Mouse (Mus musculus) erythroblast, adult 5-6 weeks (primary cell): ENCODE measurements around the gene Nutm1. TPM values are rescaled to one million over a fixed set of nuclear protein-coding genes. Genes with fewer than 3 reads are reported as not detected.
A peak's percentile ranks its signal among the peaks of the same experiment; 100 is the strongest.
"Not testable (repeated sequence)": the region's sequence is repeated elsewhere in the genome, so short reads cannot be mapped to it uniquely, and the experiment has no call there.

ENCODE experiments used
- ATAC-seq: replicated peaks from 2 replicates; pipeline ENCODE4 v1.8.0; 2016; ENCODE audit warnings: moderate number of reproducible peaks, mild to moderate bottlenecking, moderate TSS enrichment, inconsistent platforms; ENCODE audit not compliant: poor library complexity, low FRiP score, severe bottlenecking
- total RNA-seq, 2 experiments: library from RNA; stranded (forward) in 1 of 2; stranded (reverse) in 1 of 2; fragments of 150-400 nt in 1 of 2; fragments of 200-764, 138-1000 nt in 1 of 2; gene quantifications; 2 replicates each; pipeline versions ENCODE4 v1.2.3 to v1.2.4; 2015 to 2017; ENCODE audit warnings: low replicate concordance in 2 of 2

Gene Nutm1
- total RNA-seq (2015; ENCODE audit: low replicate concordance): not detected in 2 replicates
- total RNA-seq (2017; ENCODE audit: low replicate concordance): not detected in 2 replicates

DNA sequence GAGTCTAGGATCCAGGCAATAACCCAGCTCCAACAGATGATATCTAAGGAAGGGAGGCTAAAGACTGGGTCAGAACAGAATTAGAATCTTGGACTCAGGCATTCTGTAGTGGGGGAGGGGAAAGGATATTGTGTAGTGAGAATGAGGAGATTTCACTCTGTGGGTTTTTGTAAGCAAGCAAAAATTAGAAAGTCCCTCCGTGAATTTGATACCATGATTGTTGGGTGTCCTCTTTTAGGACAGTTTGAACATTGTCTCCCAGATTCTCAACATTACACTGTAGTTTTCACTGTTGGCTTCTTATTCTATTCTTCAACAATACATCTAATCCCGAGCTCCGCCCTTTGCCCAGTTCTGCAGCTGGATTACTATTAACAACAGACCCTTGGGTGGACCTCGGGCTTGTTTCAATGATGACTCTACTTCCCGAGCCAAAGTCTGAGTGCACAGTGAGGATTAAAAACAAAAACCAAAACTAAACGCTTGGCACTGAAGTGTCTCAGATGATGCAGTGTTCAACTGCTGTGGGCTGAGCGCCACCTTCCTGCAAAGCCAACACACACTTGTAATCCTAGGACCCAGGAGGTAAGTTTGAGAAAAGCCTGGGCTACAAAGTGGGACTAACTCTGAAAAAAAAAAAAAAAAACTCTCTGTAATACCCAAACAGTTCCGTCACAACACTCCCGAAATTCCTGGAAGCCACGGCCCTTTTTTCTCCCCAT lies at the start of gene Nutm1:
Gene Nutm1, minus strand, starts transcription at position 51 of the 722 bp plus-strand sequence.
- ATAC-seq: no peak

GRCm38 (mm10) chr2:112308671-112309070 lies 49.6 kb upstream of the Nutm1 start:
- ATAC-seq: no peak

DNA sequence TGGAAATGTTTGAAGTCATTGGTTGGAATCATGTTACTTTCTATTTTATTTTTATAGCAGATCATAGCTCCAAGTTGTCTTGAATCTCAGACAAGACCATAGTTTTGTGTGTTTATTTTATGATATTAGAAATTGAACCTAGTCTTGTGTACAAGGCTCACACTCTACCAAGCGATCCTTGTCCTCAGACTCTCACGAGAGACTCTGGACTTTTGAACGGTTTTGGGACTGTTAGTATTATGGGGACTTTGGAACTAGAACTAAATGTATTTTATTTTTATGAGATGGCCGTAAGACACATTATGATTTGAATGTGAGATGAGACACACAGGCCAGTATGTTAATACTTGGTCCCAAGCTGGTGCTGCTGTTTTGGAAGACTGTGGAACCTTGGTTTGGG lies 39.1 kb upstream of the Nutm1 start:
- ATAC-seq: no peak

DNA sequence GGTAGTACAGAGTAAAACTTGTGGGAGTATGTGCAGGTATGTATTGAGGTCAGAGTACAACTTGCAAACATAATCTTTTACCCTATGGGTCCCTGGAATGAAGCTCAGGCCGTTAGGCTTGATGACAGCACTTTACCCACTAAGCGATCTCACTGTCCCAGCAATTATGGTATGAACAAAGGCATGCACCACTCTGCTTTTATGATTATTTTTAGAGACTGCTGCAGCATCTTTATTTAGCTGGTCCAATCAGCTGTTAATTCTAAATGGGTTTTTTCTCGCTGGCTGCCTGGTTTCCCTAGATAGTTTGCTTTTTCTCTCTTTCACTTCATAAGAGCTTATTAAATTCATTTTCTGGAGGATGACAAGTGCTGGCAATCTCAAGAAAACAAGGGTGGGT lies 37.1 kb upstream of the Nutm1 start:
- ATAC-seq: no peak

GRCm38 (mm10) chr2:112292823-112293222 lies 33.7 kb upstream of the Nutm1 start:
- no peak for ATAC-seq

- no peak for ATAC-seq
Observed at GRCm38 (mm10) chr2:112289507-112289906, 30.4 kb upstream of the Nutm1 start.

DNA sequence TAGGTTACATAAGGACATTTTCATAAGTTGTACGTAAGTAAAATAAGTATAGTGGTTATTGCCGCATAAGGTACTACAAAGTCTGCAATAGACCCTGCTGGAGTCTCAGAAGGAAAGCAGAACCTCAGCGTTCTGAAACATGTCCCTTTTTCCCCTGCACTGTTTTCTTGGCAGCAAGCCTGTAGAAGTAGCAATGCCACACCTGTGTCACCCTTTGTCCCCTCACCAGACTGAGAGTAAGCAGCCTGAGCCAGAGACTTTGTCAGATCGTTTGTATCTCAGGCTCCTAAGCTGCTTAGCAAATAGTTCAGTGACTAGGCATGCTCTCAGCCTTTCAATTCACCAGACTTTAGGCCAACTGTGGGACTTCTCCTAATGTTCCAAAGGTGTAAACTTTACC lies 28.0 kb upstream of the Nutm1 start:
- ATAC-seq: no peak

DNA sequence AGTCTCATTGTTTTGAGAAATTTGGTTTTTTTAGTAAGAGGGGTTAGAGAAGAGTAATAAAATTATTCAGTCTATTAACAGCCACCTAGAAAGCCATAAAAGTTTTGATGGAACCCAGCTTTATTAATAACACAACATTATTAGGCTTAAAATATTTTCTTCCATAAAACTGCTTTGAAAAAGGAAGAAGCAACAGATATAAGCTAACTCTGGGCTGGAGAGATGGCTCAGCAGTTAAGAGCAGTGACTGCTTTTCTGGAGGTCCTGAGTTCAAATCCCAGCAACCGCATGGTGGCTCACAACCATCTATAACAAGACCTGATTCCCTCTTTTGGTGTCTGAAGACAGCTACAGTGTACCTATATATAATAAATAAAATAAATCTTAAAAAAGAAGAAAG lies 27.0 kb upstream of the Nutm1 start:
- ATAC-seq: not testable (repeated sequence)

- no peak for ATAC-seq
Observed at GRCm38 (mm10) chr2:112285031-112285390, 25.9 kb upstream of the Nutm1 start.

- ATAC-seq: peak; percentile 83
Observed at GRCm38 (mm10) chr2:112284363-112285030, 25.4 kb upstream of the Nutm1 start.

DNA sequence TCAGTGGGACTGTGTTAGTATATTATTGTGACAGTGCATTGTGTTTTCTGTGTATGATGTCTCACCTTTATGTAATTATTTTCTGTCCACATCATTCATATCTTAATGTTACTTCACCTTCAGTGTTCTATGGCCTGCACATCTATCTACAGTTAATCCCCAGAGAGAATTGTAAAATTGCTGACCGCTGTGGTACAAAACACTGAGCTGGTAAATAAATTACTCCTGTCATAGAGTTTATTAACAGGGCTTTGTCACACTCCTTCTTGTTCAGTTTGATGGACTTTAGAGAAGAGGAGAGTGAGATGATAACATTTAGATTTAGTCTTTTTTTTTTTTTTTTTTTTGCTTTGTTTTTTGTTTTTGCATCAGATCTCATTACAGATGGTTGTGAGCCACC lies 23.8 kb upstream of the Nutm1 start:
- no peak for ATAC-seq

- ATAC-seq: no peak
Observed at GRCm38 (mm10) chr2:112276870-112277269, 17.8 kb upstream of the Nutm1 start.

GRCm38 (mm10) chr2:112273474-112273873 lies 14.4 kb upstream of the Nutm1 start:
- no peak for ATAC-seq

DNA sequence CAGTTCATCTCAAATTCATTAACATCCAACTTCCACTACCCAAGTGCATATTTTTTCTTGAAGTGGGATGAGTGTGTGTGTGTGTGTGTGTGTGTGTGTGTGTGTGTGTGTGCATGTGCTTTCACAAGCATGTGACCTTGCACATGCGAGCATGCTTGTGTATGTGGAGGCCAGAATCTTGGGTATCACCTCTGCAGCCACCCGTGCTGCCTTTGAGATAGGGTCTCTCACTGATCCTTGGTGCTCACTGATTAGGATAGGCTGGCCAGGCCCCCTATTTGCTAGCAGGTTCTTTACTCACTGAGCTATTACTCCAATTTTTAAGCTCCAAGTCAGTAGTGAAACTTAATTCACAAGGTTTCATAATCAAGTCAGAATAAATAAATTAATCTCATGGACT lies 13.8 kb upstream of the Nutm1 start:
- no peak for ATAC-seq

- no peak for ATAC-seq
Observed at GRCm38 (mm10) chr2:112270011-112270410, 10.9 kb upstream of the Nutm1 start.

- ATAC-seq: no peak
Observed at GRCm38 (mm10) chr2:112267547-112268269, 8.6 kb upstream of the Nutm1 start.

- peak; percentile 5; the same call in 1 of the 2 replicates for ATAC-seq
Observed at GRCm38 (mm10) chr2:112266780-112267179, 7.7 kb upstream of the Nutm1 start.

DNA sequence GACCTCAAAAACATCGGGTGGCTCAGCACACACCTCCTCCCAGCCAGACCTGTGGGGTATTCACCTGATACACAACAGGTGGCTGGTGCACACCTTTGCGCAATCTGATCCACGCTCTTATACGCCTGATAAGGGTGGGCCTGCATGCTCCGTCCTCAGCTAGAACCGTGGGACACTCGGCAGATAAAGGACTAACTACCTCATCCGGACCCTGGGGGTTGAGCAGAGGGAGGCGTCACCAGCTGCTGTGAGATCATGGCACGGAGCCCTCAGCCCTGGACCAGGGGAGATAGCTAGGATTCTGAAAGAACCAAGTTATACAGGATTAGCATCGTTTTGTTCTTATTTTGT lies 7.1 kb upstream of the Nutm1 start, which contains the start of gene Gm21985:
Gene Gm21985, plus strand, starts transcription at position 73 of the 351 bp plus-strand sequence.
- ATAC-seq: peak; percentile 67

GRCm38 (mm10) chr2:112265448-112266241 lies 6.6 kb upstream of the Nutm1 start, which contains the start of gene Slc12a6:
TSS of gene Slc12a6 (plus strand) at chr2:112265825.
- ATAC-seq: peak; percentile 84

GRCm38 (mm10) chr2:112264364-112264763 lies 5.3 kb upstream of the Nutm1 start:
- no peak for ATAC-seq
